Mouse (Mus musculus) B cell, adult 2 months (primary cell): Measurements from ENCODE around the gene Efcab3.
"Not testable (repeated sequence)": the region's sequence is repeated elsewhere in the genome, so short reads cannot be mapped to it uniquely, and the experiment has no call there.

Experiments
- DNase-seq, 2 experiments: peaks; one replicate each; pipeline ENCODE4 v3.0.0; 2022

Gene Efcab3

DNA sequence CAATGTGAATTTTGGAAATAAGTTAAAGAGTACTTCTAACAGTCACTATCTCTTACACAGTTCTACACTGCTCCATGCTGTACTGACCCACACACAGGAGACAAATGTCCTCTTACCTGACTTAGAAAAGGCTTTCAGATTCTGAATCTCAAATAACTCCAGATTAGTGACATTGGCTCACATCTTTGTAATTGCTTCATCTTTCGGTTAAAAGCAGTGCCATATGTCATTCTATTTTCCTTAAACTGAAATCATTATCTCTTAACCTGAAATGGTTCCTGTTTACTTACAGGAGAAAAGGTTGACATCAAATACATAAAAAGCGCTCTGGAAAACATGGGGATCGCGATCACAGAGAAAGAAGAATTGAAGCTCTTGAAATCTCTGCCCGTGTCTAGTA, at the start of gene Efcab3:
Gene Efcab3 (plus strand): TSS at position 301 of the 400 bp plus-strand sequence.
- DNase-seq: no peak

DNA sequence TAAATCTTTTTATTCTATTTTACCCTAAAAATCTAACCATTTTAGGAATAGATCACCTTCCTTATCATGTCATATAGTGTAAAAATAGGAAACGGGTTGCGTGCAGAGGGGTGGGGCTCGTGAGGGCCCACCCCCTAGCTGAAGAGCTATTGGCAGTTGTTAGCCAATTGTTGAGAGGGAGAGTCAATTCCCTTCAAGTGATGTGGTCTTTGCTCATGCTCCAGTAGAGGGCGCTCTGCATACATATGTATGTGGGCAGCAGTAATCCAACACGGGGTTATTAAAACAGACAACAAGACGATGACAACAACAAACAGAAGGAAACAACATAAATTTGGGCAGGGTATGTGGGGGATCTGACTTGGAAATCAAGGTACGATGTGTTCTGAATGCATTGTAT, 42.3 kb upstream of the Efcab3 start:
- DNase-seq: peak; percentile 4 to 11

DNA sequence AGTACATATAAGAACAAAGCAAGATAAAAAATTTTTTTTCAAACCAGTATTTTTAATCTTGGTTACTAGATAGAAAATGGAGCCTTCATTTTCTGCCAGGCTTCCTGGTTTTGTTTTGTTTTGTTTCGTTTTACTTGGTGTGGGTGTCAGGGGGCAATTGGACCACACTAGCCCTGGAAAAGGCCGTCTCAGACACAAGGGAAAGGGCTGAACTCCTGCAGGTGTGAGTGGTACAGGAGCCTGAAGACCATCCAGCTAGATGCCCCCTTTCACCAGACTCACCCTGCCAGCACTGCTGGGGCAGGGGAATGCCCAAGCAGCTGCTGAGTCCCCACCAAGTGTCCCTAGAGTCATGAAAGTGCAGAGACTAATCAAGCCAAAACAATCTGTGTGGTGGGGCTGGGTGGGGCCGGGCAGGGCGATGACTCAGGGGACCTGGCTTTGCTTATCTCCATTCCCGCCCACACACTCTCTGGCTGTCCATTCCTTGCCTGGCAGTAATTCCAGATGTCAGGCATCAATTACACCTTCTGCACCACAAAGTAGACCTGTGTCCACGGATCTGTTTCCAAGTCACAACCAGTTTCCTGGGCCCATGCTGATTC, 34.5 kb upstream of the Efcab3 start:
- no peak for DNase-seq

DNA sequence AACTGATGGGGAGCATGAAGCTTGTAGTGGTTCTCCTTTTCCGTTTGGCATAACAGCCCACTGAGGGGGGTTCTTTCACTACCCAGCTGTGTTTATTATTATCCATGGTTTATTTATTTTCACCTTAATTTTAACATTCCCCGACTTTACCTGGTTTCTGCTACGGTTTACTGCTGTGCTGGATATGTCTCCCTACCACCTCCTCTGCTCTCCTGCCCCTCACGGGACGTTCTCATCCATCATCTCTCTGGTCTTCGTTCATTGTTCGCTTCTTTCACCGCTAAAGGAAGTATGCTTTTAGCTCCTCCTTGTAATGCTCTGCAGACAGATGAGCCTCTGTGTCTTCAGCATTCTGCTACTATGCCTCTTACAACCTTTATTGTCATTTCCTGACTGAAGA, 33.9 kb upstream of the Efcab3 start:
- no peak for DNase-seq

DNA sequence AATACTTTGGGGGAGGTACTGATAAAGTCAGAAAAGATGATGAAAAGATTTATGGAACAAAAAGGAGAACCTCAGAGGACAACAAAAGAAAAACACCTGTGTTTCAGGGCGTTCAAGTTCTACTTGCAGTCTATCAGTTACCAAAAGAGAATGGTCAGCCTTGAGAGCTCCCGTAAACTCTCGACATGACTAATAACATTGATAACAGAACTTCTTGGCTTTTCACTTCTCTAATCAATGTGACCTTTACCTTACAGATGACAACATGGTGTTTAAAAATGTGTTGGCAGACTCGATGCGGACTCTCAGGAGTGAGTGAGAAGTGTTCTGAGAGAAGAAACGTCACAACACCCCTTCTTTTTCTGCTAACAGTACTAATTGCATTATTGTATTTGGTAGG, 33.2 kb upstream of the Efcab3 start:
- no peak for DNase-seq

DNA sequence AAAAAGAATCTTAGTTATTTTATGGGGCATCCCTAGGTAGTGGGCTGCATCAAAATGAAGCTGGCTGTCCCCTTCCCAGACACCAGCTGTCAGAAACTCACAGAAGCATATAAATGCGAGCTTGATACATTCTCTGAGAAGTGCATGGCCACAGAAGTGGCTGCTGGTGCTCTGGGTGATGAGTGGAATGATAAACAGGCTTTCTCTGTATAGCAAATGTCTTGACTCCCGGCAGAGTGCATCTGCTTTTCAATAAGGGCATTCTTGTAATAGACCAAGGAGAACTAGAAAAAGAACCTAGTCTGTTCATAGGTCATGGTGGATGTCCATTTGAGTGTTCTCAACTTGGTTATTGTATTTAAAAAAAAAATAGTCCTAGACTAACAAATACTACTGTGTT, 32.3 kb upstream of the Efcab3 start:
- no peak for DNase-seq

DNA sequence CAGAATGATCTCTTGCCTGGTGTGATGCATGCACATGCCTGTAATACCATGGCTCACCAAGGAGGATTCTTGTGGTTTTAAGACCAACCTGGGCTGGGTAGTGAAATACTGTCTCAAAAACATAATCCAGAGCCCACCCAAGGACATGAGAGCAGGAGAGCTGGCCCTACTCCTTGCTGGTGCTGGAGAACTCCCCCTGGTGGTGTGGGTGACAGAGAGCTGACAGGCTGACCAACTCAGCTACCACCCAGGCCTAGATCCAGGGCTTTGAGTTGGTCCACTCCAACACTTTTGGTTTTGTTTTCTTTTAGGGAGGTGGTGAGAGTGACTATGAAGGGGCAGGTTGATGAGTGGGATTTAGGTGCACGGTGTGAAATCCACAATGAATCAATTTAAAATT, 28.3 kb upstream of the Efcab3 start:
- peak in 1 of 2 experiments; percentile 1 for DNase-seq

DNA sequence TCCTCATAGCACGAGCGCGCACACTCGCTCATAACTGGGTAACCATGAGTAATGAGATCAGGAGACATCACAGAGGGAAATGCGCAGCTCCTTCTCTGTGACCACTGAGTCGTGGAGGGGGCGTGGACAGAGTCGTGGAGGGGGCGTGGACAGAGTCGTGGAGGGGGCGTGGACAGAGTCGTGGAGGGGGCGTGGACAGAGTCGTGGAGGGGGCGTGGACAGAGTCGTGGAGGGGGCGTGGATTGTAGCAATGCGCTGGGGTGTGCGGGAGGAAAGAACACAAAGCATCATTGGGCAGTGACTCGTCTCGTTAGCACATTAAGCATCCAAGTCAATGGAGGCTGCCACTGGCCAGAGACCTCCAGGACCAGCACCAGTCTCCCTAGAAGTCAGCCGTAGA, 49.1 kb downstream of the Efcab3 start:
- DNase-seq: not testable (repeated sequence)

DNA sequence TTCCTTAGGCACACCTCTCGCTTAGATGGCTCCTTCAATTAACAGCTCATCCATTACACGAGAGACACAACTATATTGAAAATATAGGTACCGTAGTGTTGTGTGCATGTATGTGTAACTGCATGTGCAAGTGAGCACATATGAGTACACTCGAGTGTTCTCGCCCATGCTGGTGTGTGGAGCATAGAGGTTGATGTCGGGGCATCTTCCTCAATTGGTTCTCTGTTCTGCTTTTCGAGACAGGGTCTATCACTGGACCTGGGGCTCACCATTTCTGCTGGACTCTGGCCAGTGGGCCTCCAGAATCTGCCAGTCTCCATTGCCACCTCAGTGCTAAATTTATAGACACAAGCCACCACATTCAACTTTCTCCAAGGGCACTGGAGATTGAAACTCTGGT, 54.4 kb downstream of the Efcab3 start:
- no peak for DNase-seq

DNA sequence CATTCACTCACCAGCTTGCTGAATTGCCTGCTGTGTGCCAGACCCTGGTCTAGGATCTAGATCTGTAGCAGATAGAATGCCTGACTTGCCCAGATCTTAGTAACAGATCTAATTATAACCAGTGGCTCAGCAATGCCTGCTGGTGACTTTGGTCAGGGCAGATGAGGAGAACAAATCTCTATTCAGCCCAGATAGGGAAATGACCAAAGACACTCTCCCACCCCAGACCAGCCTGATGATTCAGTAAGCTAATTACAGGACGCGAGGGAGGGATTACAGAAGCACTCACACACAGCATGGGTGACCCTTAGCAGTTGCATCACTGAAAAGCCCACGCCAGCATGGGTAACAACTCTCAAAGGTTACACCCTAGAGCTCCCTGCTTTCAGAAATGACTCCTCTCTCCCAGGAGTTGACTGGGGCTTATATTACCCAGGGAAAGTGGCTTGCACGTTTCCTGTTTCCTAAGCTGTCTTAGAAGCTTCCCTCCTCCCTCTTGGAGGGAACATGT, 57.2 kb downstream of the Efcab3 start:
- DNase-seq: no peak

DNA sequence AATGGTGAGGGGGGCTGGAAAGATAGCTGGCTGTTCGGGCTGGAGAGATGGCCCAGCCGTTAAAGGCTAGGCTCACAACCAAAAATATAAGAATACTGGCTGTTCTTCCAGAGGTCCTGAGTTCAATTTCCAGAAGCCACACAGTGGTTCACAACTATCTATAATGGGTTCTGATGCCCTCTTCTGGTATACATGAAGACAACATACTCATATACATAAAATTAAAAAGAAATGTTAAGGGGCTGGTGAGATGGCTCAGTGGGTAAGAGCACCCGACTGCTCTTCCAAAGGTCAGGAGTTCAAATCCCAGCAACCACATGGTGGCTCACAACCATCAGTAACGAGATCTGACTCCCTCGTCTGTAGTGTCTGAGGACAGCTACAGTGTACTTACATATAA, 58.4 kb downstream of the Efcab3 start:
- not testable (repeated sequence) for DNase-seq

DNA sequence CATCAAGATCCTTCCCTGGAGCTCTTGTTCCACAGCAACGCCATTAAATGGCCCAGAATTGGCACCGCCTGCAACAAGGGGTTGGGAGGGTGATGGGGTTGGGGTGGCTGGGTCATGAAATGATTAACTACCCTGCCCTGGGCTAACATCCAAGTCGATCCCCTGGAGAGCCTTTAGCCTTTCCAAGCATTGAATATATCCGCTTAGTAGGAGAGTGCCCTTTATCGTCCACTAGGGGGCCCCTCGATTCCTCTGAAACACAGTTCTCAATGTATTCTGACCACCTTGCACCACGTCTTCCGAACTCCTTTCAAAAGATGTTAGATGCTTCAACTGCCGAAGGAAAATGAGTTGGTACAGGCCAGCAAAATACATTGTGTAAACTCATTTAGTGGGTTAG, 60.6 kb downstream of the Efcab3 start:
- peak; percentile 60 to 62 for DNase-seq

DNA sequence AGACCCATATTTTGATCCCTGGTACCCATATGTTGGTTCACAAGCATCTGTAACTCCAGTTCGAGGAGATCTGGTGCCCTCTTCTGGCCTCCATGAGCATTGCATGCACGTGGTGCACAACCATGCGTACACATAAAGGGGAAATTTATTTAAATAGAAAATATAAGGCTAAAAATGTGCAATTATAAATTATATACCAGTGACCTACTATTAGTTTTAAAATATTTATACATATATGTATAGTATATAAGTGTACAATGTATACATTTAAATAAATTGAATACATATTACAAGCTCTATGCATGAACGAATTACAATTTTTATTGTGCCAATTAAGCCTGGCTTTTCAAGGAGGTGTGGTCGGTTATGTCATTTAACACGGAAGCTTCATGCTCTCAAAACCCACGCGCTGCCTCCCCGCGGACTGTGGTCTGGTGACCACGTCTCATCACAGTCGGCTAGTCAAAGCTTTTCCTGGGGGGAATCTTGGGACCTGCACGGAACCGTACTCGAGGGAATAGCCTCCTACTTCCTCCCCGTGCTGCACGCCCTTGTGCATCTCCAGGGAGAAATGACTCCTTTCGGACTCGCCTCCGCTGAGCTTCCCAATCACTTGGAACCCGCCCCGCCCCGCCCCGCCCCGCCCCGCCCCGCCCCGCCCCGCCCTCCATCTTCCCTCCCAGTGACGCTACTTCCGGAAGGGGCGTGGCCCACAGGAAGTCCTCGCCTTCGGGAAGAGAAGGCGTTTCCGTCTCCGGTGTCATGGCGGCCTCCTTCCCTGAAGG, 62.5 kb downstream of the Efcab3 start, which contains the start of gene Mettl2:
Gene Mettl2 (plus strand): TSS at position 691 of the 785 bp plus-strand sequence.
- peak; percentile 84 to 88 for DNase-seq

DNA sequence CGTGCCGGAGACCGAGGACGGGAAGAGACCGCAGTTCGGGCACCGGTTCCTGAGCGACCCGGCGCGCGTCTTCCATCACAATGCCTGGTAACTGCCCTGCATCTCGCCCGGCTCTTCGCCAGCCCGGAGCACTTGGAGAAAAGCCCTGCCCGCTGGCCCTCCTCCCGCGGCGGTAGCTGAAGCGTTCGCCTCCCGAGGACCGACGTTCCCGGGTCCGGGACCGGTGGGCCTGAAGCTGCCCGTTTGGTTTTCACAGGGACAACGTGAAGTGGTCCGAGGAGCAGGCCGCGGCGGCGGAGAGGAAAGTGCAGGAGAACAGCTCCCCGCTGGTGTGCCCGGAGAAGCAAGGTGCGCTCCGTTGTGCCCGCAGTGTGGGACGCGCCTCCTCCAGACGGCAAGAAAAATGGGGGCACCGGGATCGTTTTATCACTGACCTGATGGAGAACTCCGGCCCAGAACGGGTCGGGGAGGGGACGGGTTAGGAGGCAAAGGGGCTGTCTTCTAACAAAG, 63.2 kb downstream of the Efcab3 start:
- DNase-seq: no peak

DNA sequence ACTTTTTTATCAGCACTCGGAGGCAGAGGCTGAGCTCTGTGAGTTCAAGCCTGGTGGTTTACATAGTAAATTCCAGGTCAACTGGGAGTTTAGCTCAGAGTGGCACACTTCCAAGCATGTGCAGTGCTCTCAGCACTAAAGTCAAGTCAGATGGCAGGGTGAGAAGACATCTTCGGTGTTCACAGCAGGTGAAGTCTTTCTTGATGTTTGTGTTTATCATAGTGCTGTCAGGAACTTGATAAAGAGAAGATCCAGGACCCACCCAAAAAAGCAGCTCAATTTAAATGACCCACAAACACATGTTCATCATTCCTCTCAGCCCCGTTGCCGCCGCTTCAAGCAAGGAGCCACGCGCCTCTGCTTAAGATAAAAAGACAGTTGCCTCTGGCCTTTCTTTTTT, 72.3 kb downstream of the Efcab3 start:
- no peak for DNase-seq

DNA sequence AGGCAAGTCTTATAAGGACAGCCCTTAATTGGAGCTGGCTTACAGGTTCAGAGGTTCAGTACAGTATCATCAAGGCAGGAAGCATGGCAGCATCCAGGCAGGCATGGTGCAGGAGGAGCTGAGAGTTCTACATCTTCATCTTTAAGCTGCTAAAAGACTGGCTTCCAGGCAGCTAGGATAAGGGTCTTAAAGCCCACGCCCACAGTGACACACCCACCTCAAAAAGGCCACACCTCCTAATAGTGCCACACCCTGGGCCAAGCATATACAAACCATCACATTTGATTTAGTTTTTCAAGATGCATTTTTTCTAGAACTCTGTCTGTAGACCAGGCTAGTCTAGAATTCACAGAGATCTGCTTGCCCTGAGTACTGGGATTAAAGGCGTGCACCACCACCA, 73.9 kb downstream of the Efcab3 start:
- not testable (repeated sequence) for DNase-seq

DNA sequence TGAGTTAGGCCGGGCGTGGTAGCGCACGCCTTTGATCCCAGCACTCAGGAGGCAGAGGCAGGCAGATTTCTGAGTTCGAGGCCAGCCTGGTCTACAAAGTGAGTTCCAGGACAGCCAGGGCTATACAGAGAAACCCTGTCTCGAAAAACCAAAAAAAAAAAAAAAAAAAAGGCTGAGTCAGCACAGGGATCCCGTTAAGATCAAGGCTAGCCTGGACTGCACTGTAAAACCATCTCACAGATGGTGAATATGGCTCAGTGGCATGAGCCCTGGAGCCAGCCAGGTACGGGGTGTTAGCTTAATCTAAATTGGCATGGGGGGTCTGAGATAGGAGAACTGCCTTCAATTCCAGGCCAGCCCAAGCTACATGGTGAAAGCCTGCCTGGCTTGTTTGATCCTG, 77.1 kb downstream of the Efcab3 start:
- not testable (repeated sequence) for DNase-seq

DNA sequence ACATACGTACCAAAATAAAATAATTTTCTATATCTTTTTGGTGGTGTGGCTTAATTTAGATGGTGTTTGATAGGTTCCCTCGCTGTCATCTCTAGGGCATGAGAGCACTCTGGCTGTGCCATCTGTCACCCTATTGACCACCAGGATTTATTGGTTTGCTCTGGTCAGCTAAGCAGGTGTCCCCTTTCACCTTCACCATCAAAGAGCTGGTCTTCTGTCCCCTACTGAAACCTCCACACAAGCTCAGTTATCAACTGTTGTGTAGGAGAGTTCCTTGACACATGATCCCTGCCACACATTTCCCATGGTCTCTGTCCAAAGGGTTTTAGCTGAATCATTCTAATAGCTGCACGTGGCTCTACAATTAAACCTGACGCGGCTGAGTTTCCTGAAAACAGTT, 77.7 kb downstream of the Efcab3 start:
- no peak for DNase-seq

DNA sequence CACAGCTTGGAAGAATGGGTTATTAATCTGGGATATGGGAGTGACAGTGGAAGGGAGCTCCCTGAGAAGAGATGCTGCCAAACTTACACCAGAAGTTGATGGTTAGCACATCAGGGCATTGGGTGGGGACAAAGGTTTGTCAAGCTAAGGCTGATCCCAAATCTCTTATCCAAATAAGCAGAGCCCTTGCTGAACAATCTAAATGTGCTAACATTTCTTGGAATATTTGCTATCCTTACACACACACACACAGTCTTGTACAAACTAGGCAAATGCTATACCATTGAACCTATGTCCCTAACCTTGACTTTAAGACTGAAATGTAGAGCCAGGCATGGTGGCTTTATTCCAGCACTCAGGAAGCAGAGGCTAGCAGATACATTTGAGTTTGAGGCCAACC, 80.2 kb downstream of the Efcab3 start:
- DNase-seq: no peak

DNA sequence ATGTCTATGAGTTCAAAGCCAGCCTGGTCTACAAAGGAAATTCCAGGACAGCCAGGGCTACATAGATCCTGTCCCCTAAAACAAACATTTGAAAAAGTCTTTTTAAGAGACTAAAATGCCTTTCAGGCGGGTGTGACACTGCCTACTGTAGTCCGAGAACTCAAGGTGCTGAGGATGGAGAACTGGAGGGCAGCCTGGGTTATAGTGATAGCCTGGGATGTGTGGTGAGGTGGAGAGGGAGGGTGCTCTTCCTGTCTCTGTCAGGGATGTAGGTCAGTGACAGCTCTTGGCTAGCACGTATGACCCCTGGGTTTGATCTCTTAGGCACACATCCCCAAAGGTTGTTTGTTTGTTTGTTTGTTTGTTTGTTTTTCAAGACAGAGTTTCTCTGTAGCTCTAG, 80.7 kb downstream of the Efcab3 start:
- DNase-seq: no peak

DNA sequence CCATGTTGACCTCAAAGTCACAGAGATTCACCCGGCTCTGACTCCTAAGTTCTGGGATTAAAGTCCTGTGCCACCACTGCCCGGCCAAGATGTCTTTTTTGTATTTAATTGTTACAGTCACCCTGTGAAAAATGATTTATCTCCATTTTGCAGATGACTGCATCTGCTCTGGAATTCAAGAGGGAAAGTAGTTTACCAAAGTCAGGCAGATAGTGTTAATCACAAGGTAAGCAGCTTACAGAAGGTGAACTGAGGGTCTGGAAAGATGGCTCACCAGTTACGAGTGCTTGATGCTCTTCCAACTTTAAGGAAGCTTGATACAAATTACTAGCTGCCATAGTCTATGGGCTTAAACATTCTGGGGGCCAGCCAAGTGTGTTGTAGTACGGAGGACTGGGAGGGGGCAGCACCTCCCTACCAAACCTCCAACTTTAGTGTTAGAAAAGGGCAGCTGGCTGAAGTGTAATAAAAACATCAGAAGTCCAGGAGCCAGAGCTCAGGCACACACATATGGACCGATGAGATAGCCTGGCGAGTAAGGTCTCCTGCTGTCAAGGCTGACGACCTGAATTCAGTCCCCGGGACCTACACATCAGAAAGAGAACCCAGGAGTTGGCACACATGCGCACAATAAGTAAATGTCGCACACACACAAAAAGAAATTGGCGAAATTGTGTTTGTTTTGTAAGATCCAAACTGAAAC, 81.3 kb downstream of the Efcab3 start:
- DNase-seq: no peak

DNA sequence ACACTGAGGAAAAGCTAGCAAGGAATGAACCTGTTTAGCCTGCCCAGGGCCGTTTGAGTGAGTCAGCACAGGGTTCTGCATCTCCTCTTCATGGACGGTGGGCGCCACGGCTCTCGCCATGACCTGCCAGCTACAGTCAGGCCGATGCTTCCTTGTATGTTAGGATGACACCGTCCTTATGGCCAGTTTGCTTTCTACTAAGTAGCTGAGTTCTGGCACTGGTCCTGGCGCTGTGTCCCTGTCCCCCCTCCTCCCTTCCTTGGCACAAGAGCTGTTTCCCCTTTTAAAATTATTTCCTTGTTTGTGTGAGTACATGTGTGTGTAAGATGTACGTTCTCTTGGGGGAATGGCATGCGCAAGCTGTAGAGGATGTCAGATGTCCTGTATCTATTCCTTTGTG, 81.8 kb downstream of the Efcab3 start:
- no peak for DNase-seq

DNA sequence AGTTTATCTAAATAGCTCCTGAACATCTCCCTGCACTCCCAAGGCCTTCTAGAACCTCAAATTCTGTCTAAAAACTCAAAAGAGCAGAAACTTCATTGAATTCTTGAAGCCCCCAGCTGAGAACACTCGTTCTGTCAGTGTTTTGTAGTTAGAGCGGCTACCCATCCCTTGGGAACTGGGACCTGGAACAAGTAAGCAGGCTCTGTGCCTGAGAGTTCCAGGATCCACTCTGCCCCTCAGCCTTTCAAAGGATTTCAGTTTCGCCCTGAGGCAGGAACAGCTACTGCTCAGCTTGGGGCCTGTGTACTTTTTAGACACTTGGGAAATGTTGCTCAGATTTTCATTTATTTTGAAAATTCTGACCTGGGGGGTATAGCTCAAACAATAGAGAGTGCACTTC, 83.2 kb downstream of the Efcab3 start, which contains the start of gene Gm10842:
Gene Gm10842 (plus strand): TSS at position 301 of the 400 bp plus-strand sequence.
- DNase-seq: no peak
